11 mouse cellular contexts compared by ENCODE assay signal in genomic region chr2:180902086-180902485, GRCm38 (mm10). TPM values are rescaled to one million over a fixed set of nuclear protein-coding genes. Genes with fewer than 3 reads are reported as not detected.
DNase-seq lines count a peak whose midpoint lies in the region; ATAC-seq and TF ChIP-seq lines count a peak whose summit lies in the region.
"Had no signal": no experiment of that assay in that cellular context is flagged by ENCODE, and none has a peak within 500 bp of the region (broad histone marks: within the 10 kb centered on the region; RNA-seq: fewer than 3 reads in every experiment).

No protein-coding gene starts in this region.

- peak; percentile 43 for DNase-seq in cerebellum, adult 11 months
- DNase-seq in cerebellum, adult 8-10 months = no peak
- no peak for DNase-seq in liver, postnatal 0 days
- no peak for DNase-seq in liver, embryonic 11.5 days (ENCODE audit: low spot score)
- DNase-seq in ZHBTc4 (ENCODE audit: low read depth, low spot score) = peak; percentile 76
- peak; percentile 42 to 65 for DNase-seq in left cerebral cortex, postnatal 25 days (ENCODE audit: low spot score in 2 of 2)
- DNase-seq in right cerebral cortex, postnatal 10 days (ENCODE audit: low spot score in 2 of 2) = no peak
- no peak for DNase-seq in adrenal gland, adult 8-10 months

- peaks cover 3% of the 10 kb centered on the region; the same call in 1 of the 2 replicates for H3K4me1 ChIP-seq in liver, postnatal 0 days (ENCODE audit: insufficient read depth)
- 0 out of 2 replicates have a peak, but pooled peaks cover 4% of the 10 kb centered on the region for H3K4me1 ChIP-seq in liver, embryonic 11.5 days (replicated peaks; ENCODE audit: control insufficient read depth, insufficient read depth, low read length)
- H3K4me1 ChIP-seq: embryonic facial prominence, embryonic 12.5 days; limb, embryonic 12.5 days had no signal

- H3K9ac ChIP-seq in liver, postnatal 0 days (replicated peaks) = no peak overlapping the region
- H3K9ac ChIP-seq in liver, embryonic 11.5 days (ENCODE audit: low read depth, low read length) = no peak overlapping the region
- H3K9ac ChIP-seq: embryonic facial prominence, embryonic 12.5 days; limb, embryonic 12.5 days; neural tube, embryonic 13.5 days had no signal

- no peak for ATAC-seq in liver, postnatal 0 days
- ATAC-seq in liver, embryonic 11.5 days (replicated peaks; ENCODE audit: low FRiP score) = no peak

- H3K27ac ChIP-seq in liver, postnatal 0 days (ENCODE audit: low read depth) = no peak overlapping the region
- H3K27ac ChIP-seq in liver, embryonic 11.5 days (ENCODE audit: low read depth, low read length) = no peak overlapping the region
- H3K27ac ChIP-seq: embryonic facial prominence, embryonic 12.5 days; limb, embryonic 12.5 days; neural tube, embryonic 13.5 days had no signal

- H3K36me3 ChIP-seq in liver, postnatal 0 days (replicated peaks; ENCODE audit: insufficient read depth, low read length) = peaks cover 13% of the 10 kb centered on the region
- peaks cover 4% of the 10 kb centered on the region; the same call in 1 of the 2 replicates for H3K36me3 ChIP-seq in liver, embryonic 11.5 days (ENCODE audit: control insufficient read depth, insufficient read depth, low read length)

- intact Hi-C loops in left cerebral cortex, postnatal 25 days (cut with DNase I) = no loop called here

- peak; percentile 63 for TF ChIP-seq CTCF in liver, postnatal 0 days (IDR thresholded peaks at IDR 0.05; ENCODE audit: low read depth)

- H3K4me3 ChIP-seq in liver, postnatal 0 days (ENCODE audit: low read depth, low read length) = no peak overlapping the region
- H3K4me3 ChIP-seq in liver, embryonic 11.5 days (ENCODE audit: low read depth, low read length) = no peak overlapping the region
- H3K4me3 ChIP-seq: embryonic facial prominence, embryonic 12.5 days; limb, embryonic 12.5 days; neural tube, embryonic 13.5 days had no signal

- no peak for TF ChIP-seq EP300 in liver, postnatal 0 days (IDR thresholded peaks at IDR 0.05; ENCODE audit: low read depth)

- WGBS in liver, postnatal 0 days (ENCODE audit: insufficient replicate concordance) = 38% methylated on average over 2 of the region's 2 CpGs
- 54% methylated on average over 2 of the region's 2 CpGs for WGBS in liver, embryonic 11.5 days

- H3K9me3 ChIP-seq in liver, postnatal 0 days (ENCODE audit: low read length) = no peaks in the 10 kb centered on the region
- no peaks in the 10 kb centered on the region for H3K9me3 ChIP-seq in liver, embryonic 11.5 days (ENCODE audit: control insufficient read depth, low read length)
- H3K9me3 ChIP-seq: embryonic facial prominence, embryonic 12.5 days; limb, embryonic 12.5 days; neural tube, embryonic 13.5 days had no signal

- H3K27me3 ChIP-seq in liver, postnatal 0 days (ENCODE audit: insufficient read depth, low read length) = peaks cover 4% of the 10 kb centered on the region; the same call in 1 of the 2 replicates
- H3K27me3 ChIP-seq in liver, embryonic 11.5 days (replicated peaks; ENCODE audit: control insufficient read depth, insufficient read depth, low read length) = peaks cover 8% of the 10 kb centered on the region
- H3K27me3 ChIP-seq: neural tube, embryonic 13.5 days had no signal

- H3K4me2 ChIP-seq in liver, postnatal 0 days (ENCODE audit: low read depth, low read length) = no peak overlapping the region
- no peak overlapping the region for H3K4me2 ChIP-seq in liver, embryonic 11.5 days
- H3K4me2 ChIP-seq: embryonic facial prominence, embryonic 12.5 days; limb, embryonic 12.5 days; neural tube, embryonic 13.5 days had no signal

RNA-seq across cellular contexts. Expression of gene Ythdf1, which starts 18.7 kb away (rescaled TPM):
- 17.3 and 17.8 TPM in 2 replicates for polyA plus RNA-seq in liver, postnatal 0 days (2015; fragmentation: Nextera tagmentation; extraction: Ambion mirVana)
- polyA plus RNA-seq in liver, embryonic 11.5 days (2014; fragmentation: Nextera tagmentation; extraction: Ambion mirVana) = 59.2 and 64.8 TPM in 2 replicates
- 10 to 100 TPM; 60.6 to 62.8 TPM for total RNA-seq in left cerebral cortex, postnatal 25 days (2021)
- total RNA-seq in adrenal gland, adult 8-10 months (2022) = 10 to 100 TPM; 46.5 to 59.6 (median 53.0) TPM

RNA-seq across cellular contexts. Expression of gene Birc7, which starts 26.7 kb away (rescaled TPM):
- polyA plus RNA-seq in liver, postnatal 0 days (2015; fragmentation: Nextera tagmentation; extraction: Ambion mirVana) = not detected in 2 replicates
- not detected in 2 replicates for polyA plus RNA-seq in liver, embryonic 11.5 days (2014; fragmentation: Nextera tagmentation; extraction: Ambion mirVana)
- total RNA-seq in left cerebral cortex, postnatal 25 days (2021) = not detected
- not detected for total RNA-seq in adrenal gland, adult 8-10 months (2022)
- polyA plus RNA-seq: embryonic facial prominence, embryonic 12.5 days; limb, embryonic 12.5 days had no signal

RNA-seq across cellular contexts. Expression of gene Nkain4, which starts 52.4 kb away (rescaled TPM):
- polyA plus RNA-seq in liver, postnatal 0 days (2015; fragmentation: Nextera tagmentation; extraction: Ambion mirVana) = 1.6 and 3.4 TPM in 2 replicates
- polyA plus RNA-seq in liver, embryonic 11.5 days (2014; fragmentation: Nextera tagmentation; extraction: Ambion mirVana) = 5.3 and 6.8 TPM in 2 replicates
- 10 to 100 TPM; 36.0 to 37.9 TPM for total RNA-seq in left cerebral cortex, postnatal 25 days (2021)
- total RNA-seq in adrenal gland, adult 8-10 months (2022) = 1 to 10 TPM; 6.3 to 8.5 (median 6.8) TPM

Comparison
In these comparisons a context has a peak if more than half of its experiments do, and no peak if none do; other contexts are left out.
1. DNase-seq: peak in cerebellum, adult 11 months (single experiment), ZHBTc4 (single experiment) and left cerebral cortex, postnatal 25 days (2 of 2); none in cerebellum, adult 8-10 months (single experiment), liver, postnatal 0 days (single experiment), liver, embryonic 11.5 days (single experiment), right cerebral cortex, postnatal 10 days (0 of 2) and adrenal gland, adult 8-10 months (single experiment).